Mouse (Mus musculus) cerebellum, adult 11-12 months (tissue): ENCODE results near the gene Kctd2.
A peak's percentile ranks its signal among the peaks of the same experiment; 100 is the strongest.
"Not testable (repeated sequence)": the region's sequence is repeated elsewhere in the genome, so short reads cannot be mapped to it uniquely, and the experiment has no call there.

ENCODE experiments used
- DNase-seq: peaks from one replicate; pipeline ENCODE4 v3.0.0; 2022

Gene Kctd2

GRCm38 (mm10) chr11:115439906-115440595 lies 20.1 kb downstream of the Kctd2 start, which contains the start of gene Trim80:
TSS of gene Trim80 (plus strand) at chr11:115440545.
- DNase-seq, result no peak

GRCm38 (mm10) chr11:115441417-115441816 lies 21.5 kb downstream of the Kctd2 start:
- DNase-seq, result no peak

GRCm38 (mm10) chr11:115446906-115447305 lies 27.0 kb downstream of the Kctd2 start:
- no peak for DNase-seq

- no peak for DNase-seq
These were observed 27.5 kb downstream of the Kctd2 start for GRCm38 (mm10) chr11:115447321-115447885.

- DNase-seq, result no peak
These were observed 28.1 kb downstream of the Kctd2 start for GRCm38 (mm10) chr11:115448075-115448474.

- DNase-seq, result no peak
These were observed 29.1 kb downstream of the Kctd2 start for GRCm38 (mm10) chr11:115448998-115449397.

- no peak for DNase-seq
These were observed 30.2 kb downstream of the Kctd2 start for GRCm38 (mm10) chr11:115450176-115450575.

GRCm38 (mm10) chr11:115451781-115452241 lies 31.9 kb downstream of the Kctd2 start:
- DNase-seq, result no peak

GRCm38 (mm10) chr11:115452281-115452860 lies 32.4 kb downstream of the Kctd2 start:
- no peak for DNase-seq

- no peak for DNase-seq
These were observed 33.4 kb downstream of the Kctd2 start for GRCm38 (mm10) chr11:115453306-115453705.

- DNase-seq, result not testable (repeated sequence)
These were observed 34.9 kb downstream of the Kctd2 start for GRCm38 (mm10) chr11:115454822-115455221.

- DNase-seq, result no peak
These were observed 35.7 kb downstream of the Kctd2 start for GRCm38 (mm10) chr11:115455619-115456018.

GRCm38 (mm10) chr11:115456182-115456581 lies 36.3 kb downstream of the Kctd2 start:
- DNase-seq, result no peak

GRCm38 (mm10) chr11:115457405-115457804 lies 37.5 kb downstream of the Kctd2 start:
- DNase-seq, result no peak

- DNase-seq, result no peak
These were observed 41.0 kb downstream of the Kctd2 start for GRCm38 (mm10) chr11:115460976-115461375.

GRCm38 (mm10) chr11:115461846-115462242 lies 41.9 kb downstream of the Kctd2 start:
- DNase-seq, result no peak

- DNase-seq, result no peak
These were observed 42.4 kb downstream of the Kctd2 start, which contains the start of gene Slc16a5 for GRCm38 (mm10) chr11:115462243-115462891. TSS of gene Slc16a5 (plus strand) at chr11:115462474.

GRCm38 (mm10) chr11:115463397-115463796 lies 43.5 kb downstream of the Kctd2 start:
- DNase-seq, result no peak

- no peak for DNase-seq
These were observed 44.9 kb downstream of the Kctd2 start for GRCm38 (mm10) chr11:115464851-115465250.

- no peak for DNase-seq
These were observed 47.3 kb downstream of the Kctd2 start for GRCm38 (mm10) chr11:115467217-115467618.

- DNase-seq, result no peak
These were observed 52.3 kb downstream of the Kctd2 start for GRCm38 (mm10) chr11:115472183-115472582.

GRCm38 (mm10) chr11:115473626-115474275 lies 53.8 kb downstream of the Kctd2 start:
- DNase-seq, result peak; percentile 95
